Mouse (Mus musculus) forebrain, postnatal 0 days (tissue): Measurements from ENCODE around the gene Mrpl33. TPM values are rescaled to one million over a fixed set of nuclear protein-coding genes. Genes with fewer than 3 reads are reported as not detected.

Source experiments
- ATAC-seq: fragments of 200-750 bp; cut with Nextera tagmentation; 2 replicates; pipeline ENCODE4 v1.8.0; 2017; ENCODE audit warnings: mild to moderate bottlenecking, moderate library complexity
- DNase-seq: peaks from one replicate; pipeline ENCODE4 v3.0.0-alpha.2; 2015
- H3K27ac ChIP-seq: fragments of 300-500 bp; sonication (generic); 2 replicates; pipeline ENCODE4 v1.5.1; 2014; ENCODE audit warnings: low read depth, mild to moderate bottlenecking, antibody characterized with exemption, low read length, moderate library complexity, mixed read lengths
- H3K27me3 ChIP-seq: fragments of 300-500 bp; sonication (generic); 2 replicates; pipeline ENCODE4 v1.6.1; 2014; ENCODE audit warnings: mild to moderate bottlenecking, low read length, mixed read lengths; ENCODE audit not compliant: insufficient read depth
- H3K36me3 ChIP-seq: fragments of 300-500 bp; sonication (generic); 2 replicates; pipeline ENCODE4 v1.6.1; 2014; ENCODE audit warnings: mild to moderate bottlenecking, moderate library complexity; ENCODE audit not compliant: insufficient read depth
- H3K4me1 ChIP-seq: fragments of 300-500 bp; sonication (generic); 2 replicates; pipeline ENCODE4 v1.6.1; 2014; ENCODE audit warnings: antibody characterized with exemption; ENCODE audit not compliant: insufficient read depth
- H3K4me2 ChIP-seq: fragments of 300-500 bp; sonication (generic); 2 replicates; pipeline ENCODE4 v1.6.1; 2014; ENCODE audit warnings: low read depth, mild to moderate bottlenecking, moderate library complexity
- H3K4me3 ChIP-seq: fragments of 300-500 bp; sonication (generic); 2 replicates; pipeline ENCODE4 v1.5.1; 2014; ENCODE audit warnings: low read depth, low read length, mixed read lengths
- H3K9ac ChIP-seq: fragments of 300-500 bp; sonication (generic); 2 replicates; pipeline ENCODE4 v1.6.1; 2014; ENCODE audit warnings: mild to moderate bottlenecking
- H3K9me3 ChIP-seq: fragments of 300-500 bp; sonication (generic); 2 replicates; pipeline ENCODE4 v1.6.1; 2016; ENCODE audit warnings: low read length
- CTCF ChIP-seq: sonication (generic); IDR thresholded peaks from 2 replicates; pipeline ENCODE4 v1.5.1; 2016; ENCODE audit warnings: antibody characterized with exemption, control low read depth, low read depth
- WGBS: fragments of 180-500 bp; shearing (Covaris S2); extraction: QIAGEN DNeasy Blood & Tissue Kit; methylation state at CpG from one replicate; pipeline ENCODE4 v1.1.7; 2014; 5-methylcytosine and 5-hydroxymethylcytosine counted together
- polyA plus RNA-seq: library from polyadenylated mRNA; unstranded; fragments of >200 nt; fragmentation: Nextera tagmentation; extraction: Ambion mirVana; gene quantifications from 2 replicates; pipeline ENCODE4 v1.2.1, GENCODE M21; 2015
- total RNA-seq: library from RNA; depleted of rRNA; stranded (reverse); fragments of >200 nt; gene quantifications from 2 replicates; pipeline ENCODE4 v1.2.3, GENCODE M21; 2014

Mrpl33 gene
- total and polyA plus RNA-seq, 2 experiments from 2014 or later, result 166 to 295 TPM

DNA sequence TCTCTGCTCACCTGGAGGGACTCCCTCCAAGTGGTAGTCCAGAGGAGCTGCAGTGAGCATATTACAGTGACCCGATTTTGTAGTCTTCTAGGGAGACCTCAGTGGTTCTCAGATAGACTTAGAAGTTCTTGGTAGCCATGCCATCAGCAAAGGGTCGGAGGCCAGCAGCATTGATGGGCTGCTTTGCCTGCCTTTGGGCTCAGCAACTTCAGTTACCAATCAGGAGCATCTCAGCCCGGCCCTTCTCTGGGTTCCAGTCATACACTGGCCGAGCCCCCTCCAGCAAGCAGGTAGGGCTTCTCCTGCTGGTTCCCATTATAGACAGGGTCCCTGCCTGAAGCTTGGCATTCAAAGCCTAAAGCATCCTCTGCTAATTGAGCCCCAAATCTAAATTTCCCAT, 867 bp upstream of the Mrpl33 start:
- ATAC-seq, result no peak
- no peaks in the 10 kb centered on the region for H3K9me3 ChIP-seq
- no peaks in the 10 kb centered on the region for H3K27me3 ChIP-seq
- H3K4me3 ChIP-seq, result no peak overlapping the region
- no peaks in the 10 kb centered on the region for H3K36me3 ChIP-seq
- H3K27ac ChIP-seq, result no peak overlapping the region
- no peak overlapping the region for H3K4me2 ChIP-seq
- 58% methylated on average over 4 of the region's 4 CpGs for WGBS
- H3K9ac ChIP-seq, result no peak overlapping the region
- no peak for TF ChIP-seq CTCF
- no peak for DNase-seq
- peaks cover 8% of the 10 kb centered on the region; the same call in 1 of the 2 replicates for H3K4me1 ChIP-seq

- no peak for TF ChIP-seq CTCF
- H3K4me2 ChIP-seq, result no peak overlapping the region
- ATAC-seq, result no peak
Measured at GRCm38 (mm10) chr5:31597430-31597944, 752 bp downstream of the Mrpl33 start.

GRCm38 (mm10) chr5:31598121-31598520, 1.4 kb downstream of the Mrpl33 start:
- H3K27ac ChIP-seq, result no peak overlapping the region
- no peak for TF ChIP-seq CTCF
- H3K4me2 ChIP-seq, result no peak overlapping the region
- ATAC-seq, result no peak
- H3K27me3 ChIP-seq, result no peaks in the 10 kb centered on the region
- no peak for DNase-seq
- no peaks in the 10 kb centered on the region for H3K9me3 ChIP-seq
- H3K4me1 ChIP-seq, result peaks cover 8% of the 10 kb centered on the region; the same call in 1 of the 2 replicates
- WGBS, result 84% methylated on average over 7 of the region's 7 CpGs
- no peak overlapping the region for H3K4me3 ChIP-seq
- no peaks in the 10 kb centered on the region for H3K36me3 ChIP-seq
- H3K9ac ChIP-seq, result no peak overlapping the region

More at GRCm38 (mm10) chr5:31597430-31597944, 752 bp downstream of the Mrpl33 start:
- Histone ChIP-seq H3K9me3 (no peaks in the 10 kb centered on the region), H3K4me3 (no peak overlapping the region), H3K4me1 (peaks cover 8% of the 10 kb centered on the region; the same call in 1 of the 2 replicates), H3K27ac (no peak overlapping the region), H3K27me3 (no peaks in the 10 kb centered on the region), H3K9ac (no peak overlapping the region), H3K36me3 (no peaks in the 10 kb centered on the region)
- DNase-seq, result no peak
- WGBS, result 57% methylated on average over 6 of the region's 6 CpGs

GRCm38 (mm10) chr5:31598579-31598978, 1.8 kb downstream of the Mrpl33 start:
- no peak overlapping the region for H3K27ac ChIP-seq
- peak; percentile 45; the same call in 1 of the 2 replicates for TF ChIP-seq CTCF
- 59% methylated on average over 4 of the region's 4 CpGs for WGBS

GRCm38 (mm10) chr5:31599161-31599560, 2.4 kb downstream of the Mrpl33 start:
- no peaks in the 10 kb centered on the region for H3K9me3 ChIP-seq
- peak; percentile 44; the same call in 1 of the 2 replicates for TF ChIP-seq CTCF
- H3K36me3 ChIP-seq, result no peaks in the 10 kb centered on the region
- peaks cover 8% of the 10 kb centered on the region; the same call in 1 of the 2 replicates for H3K4me1 ChIP-seq
- H3K4me3 ChIP-seq, result no peak overlapping the region
- no peak overlapping the region for H3K4me2 ChIP-seq
- ATAC-seq (no peak), DNase-seq (no peak)
- H3K27ac ChIP-seq, result no peak overlapping the region
- H3K27me3 ChIP-seq, result no peaks in the 10 kb centered on the region
- H3K9ac ChIP-seq, result no peak overlapping the region
- WGBS, result 78% methylated on average over 2 of the region's 2 CpGs

More at GRCm38 (mm10) chr5:31598579-31598978, 1.8 kb downstream of the Mrpl33 start:
- Histone ChIP-seq H3K4me1 (peaks cover 8% of the 10 kb centered on the region; the same call in 1 of the 2 replicates), H3K4me3 (no peak overlapping the region), H3K9me3 (no peaks in the 10 kb centered on the region), H3K9ac (no peak overlapping the region), H3K27me3 (no peaks in the 10 kb centered on the region), H3K36me3 (no peaks in the 10 kb centered on the region), H3K4me2 (no peak overlapping the region)
- DNase-seq, result peak; percentile 42
- ATAC-seq, result no peak

- ATAC-seq (no peak), DNase-seq (no peak)
- Histone ChIP-seq H3K4me1 (peaks cover 8% of the 10 kb centered on the region; the same call in 1 of the 2 replicates), H3K27me3 (no peaks in the 10 kb centered on the region), H3K4me3 (no peak overlapping the region), H3K9me3 (no peaks in the 10 kb centered on the region), H3K9ac (no peak overlapping the region), H3K36me3 (no peaks in the 10 kb centered on the region), H3K27ac (no peak overlapping the region), H3K4me2 (no peak overlapping the region)
- no peak for TF ChIP-seq CTCF
- WGBS, result 89% methylated on average over 7 of the region's 7 CpGs
Measured at GRCm38 (mm10) chr5:31601162-31601722, 4.5 kb downstream of the Mrpl33 start.

DNA sequence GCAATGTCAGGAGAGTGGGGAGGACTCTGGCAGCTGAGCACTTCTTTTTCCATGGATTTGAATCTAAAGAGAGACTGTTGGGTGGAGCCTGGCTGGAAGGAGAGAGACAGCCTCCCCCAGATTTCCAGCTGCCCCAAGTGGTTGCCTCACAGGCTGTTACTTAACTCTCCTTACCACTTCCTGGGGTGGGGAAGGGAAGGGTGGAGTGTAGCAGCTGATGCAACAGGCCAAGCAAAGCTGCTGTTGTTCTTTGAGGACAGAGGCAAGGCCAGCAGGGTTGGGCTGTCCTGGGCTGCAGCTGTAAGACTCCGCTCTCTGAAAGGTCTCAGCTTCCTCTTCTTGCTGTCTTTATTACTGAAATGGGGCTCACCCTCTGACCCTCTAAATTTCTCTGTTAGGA, 5.6 kb downstream of the Mrpl33 start:
- Histone ChIP-seq H3K27me3 (no peaks in the 10 kb centered on the region), H3K4me1 (no peaks in the 10 kb centered on the region), H3K27ac (no peak overlapping the region), H3K9ac (no peak overlapping the region), H3K4me2 (no peak overlapping the region), H3K36me3 (no peaks in the 10 kb centered on the region), H3K4me3 (no peak overlapping the region), H3K9me3 (no peaks in the 10 kb centered on the region)
- WGBS, result 86% methylated on average over 1 of the region's 1 CpGs
- no peak for DNase-seq
- no peak for TF ChIP-seq CTCF
- no peak for ATAC-seq
